Mouse (Mus musculus) fat pad, adult 2 months (tissue): ENCODE measurements around the gene Nwd2.

Experiments
- DNase-seq: peaks from one replicate; pipeline ENCODE4 v3.0.0-alpha.2; 2011; ENCODE audit warnings: low read depth, low spot score; ENCODE audit errors: extremely low read depth

The Nwd2 gene

GRCm38 (mm10) chr5:63755092-63755761 lies 106.3 kb downstream of the Nwd2 start:
- DNase-seq, result no peak

GRCm38 (mm10) chr5:63755938-63756337 lies 107.0 kb downstream of the Nwd2 start:
- no peak for DNase-seq

GRCm38 (mm10) chr5:63765886-63766285 lies 117.0 kb downstream of the Nwd2 start:
- DNase-seq, result no peak

DNA sequence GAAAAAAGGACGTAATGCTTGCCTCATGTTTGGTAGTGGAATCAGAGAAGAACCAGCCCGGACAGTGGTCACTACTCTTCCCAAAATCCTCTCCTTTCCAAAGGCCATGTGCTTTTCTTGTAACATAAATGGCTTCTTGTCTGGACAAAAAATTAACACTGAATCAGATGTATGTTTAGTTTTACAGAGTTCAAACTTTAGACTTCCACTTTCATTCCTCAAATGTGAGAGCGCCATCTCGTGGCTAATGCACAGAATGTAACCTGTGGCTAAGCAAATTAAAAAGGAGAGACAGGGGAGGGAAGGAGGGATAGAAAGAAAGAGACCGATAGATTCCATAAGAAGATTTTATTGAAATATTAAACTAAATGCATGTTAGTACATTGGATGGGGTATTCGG lies 117.8 kb downstream of the Nwd2 start:
- DNase-seq, result no peak

- DNase-seq, result no peak
Observed at GRCm38 (mm10) chr5:63767464-63767863, 118.6 kb downstream of the Nwd2 start.

DNA sequence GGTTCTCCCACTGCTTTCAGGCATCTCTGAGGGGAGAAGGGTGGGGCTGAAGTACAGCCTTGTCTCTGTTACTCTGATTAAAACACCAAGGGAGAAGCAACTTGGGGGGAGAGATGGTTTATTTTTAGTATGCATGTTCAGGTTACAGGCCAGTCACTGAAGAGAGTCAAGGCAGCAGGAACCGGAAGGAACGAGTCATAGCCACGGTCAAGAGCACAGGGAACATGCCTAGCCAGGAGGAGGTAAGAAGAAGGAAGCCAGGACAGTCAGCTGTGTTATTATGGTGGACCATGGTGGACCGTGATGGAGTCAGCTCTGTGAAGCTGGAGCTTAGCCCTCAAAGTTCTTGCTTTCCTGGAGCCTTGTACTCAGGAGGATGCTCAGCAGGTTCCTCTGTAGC lies 119.3 kb downstream of the Nwd2 start:
- DNase-seq, result no peak

GRCm38 (mm10) chr5:63772971-63773370 lies 124.1 kb downstream of the Nwd2 start:
- DNase-seq, result no peak

DNA sequence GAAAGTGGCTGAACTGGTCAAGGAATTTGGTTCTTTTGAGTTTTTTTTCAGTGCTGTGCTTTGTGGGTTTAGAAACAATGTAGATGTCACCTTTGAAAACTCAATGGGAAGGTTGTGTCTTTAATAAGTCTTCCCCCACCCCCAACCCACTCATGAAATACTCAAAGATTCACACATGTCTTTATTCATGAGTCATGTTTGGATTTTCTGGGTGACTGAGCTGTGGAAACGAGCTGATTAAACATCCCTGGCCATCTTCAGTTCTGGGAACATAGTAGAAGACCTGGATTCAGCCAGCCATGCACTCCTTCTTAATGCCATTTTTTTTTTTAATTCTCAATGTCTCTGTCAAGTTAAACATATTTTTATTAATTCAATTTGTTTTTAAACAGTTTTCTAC lies 124.7 kb downstream of the Nwd2 start:
- no peak for DNase-seq

DNA sequence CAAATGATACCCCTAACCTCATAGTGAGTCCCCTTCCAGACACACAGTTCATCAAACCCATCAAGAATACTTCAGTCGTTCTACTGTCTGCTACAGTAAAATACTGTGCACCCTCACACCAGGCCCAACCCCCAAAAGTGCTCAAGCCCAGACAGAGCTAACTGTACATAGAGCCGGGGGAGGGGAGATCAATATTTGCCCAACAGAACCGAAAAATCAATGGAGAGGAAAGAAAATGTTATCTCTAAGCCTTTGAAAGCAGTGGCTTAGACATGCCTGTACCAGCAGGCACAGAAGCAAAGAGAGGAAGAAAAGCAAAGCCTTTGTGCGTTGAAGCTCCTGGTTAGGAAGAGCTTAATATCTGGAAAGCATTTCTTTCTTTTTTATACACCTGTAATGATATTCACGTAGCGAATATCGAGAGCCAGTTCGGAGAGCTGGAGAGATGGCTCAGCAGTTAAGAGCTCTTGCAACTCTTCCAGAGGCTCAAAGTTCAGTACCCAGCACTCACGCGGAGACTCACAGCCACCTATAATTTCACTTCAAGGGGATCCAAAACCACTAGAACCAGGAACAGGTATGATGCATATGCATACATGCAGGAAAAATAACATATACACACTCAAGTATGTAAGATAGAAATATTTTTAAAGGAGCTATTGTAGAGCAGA lies 139.4 kb downstream of the Nwd2 start:
- no peak for DNase-seq

DNA sequence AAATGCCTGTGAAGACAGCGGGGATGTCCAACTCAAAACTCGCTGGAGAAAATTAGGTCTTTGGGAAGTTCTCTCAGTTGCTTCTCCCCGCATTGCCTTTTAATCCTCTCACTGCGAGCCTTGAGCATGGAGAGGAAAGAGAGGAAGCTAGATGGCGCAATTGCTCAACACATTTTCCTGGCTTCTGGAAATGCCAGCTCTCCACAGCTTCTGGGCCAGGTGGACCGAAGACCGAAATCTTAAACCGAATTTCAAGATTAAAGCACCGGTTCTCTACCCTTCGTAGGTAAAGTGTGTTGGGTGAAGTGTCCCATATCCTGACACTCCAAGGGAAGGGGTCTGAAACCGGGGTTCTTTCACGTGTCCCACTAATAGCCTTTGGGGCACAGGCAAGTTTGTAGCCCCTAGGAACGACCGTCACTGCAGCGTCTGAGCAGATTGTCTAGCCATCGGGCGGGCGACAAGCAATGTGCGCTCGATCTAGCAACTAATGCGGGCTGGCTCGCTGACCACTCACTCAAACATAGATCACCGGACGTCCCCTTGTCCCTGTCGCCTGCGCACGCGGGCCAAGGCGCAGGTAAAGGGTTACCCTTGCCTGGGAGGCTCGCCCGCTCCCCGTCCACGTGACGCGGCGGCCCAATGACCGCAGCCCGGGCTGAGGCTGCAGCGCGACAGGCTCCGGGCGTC lies 163.1 kb downstream of the Nwd2 start, which contains the start of gene 0610040J01Rik:
Gene 0610040J01Rik (plus strand): TSS at position 545 of the 690 bp plus-strand sequence.
- DNase-seq, result peak; percentile 21

GRCm38 (mm10) chr5:63812509-63812865 lies 163.6 kb downstream of the Nwd2 start:
- no peak for DNase-seq

DNA sequence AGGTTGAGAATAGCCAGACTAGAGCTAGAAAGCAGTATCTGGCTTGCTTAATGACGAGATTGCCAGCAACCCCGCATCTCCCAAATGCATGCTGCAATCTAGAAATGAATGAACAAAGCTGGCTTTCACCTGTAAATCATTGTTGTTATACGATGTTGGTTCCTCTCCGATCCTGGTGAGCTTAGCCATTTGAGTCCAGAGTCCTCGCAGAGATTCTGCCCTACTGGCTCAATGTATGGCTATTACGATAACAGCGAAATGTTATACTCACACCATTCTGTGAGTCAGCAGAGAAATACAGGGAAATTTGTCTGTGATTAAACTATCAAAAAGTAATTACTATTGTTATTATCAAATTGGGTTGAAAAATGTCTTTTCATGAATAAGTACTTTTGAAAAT lies 167.7 kb downstream of the Nwd2 start:
- DNase-seq, result no peak

GRCm38 (mm10) chr5:63817270-63817669 lies 168.4 kb downstream of the Nwd2 start:
- peak; percentile 52 for DNase-seq

DNA sequence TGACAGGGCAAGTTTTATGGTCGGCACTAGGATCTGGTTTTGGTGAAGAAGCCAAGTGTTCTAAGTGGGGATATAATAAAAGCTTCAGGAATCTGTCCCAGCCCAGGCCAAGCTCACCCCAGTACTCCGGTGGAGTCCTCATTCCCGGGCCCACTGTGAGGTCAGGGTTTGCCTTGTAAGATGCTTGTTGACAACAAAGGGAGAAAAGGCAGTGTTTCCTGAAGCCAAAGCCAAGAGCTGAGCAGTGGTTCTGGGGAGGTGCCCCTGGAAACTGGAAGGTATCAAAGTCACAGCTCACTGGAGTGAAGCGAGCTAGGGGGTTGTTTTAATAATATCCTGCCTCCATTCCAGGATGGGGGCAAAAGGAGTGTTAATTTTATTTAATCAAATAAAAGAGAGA lies 170.1 kb downstream of the Nwd2 start:
- no peak for DNase-seq

GRCm38 (mm10) chr5:63819519-63819918 lies 170.6 kb downstream of the Nwd2 start:
- no peak for DNase-seq

DNA sequence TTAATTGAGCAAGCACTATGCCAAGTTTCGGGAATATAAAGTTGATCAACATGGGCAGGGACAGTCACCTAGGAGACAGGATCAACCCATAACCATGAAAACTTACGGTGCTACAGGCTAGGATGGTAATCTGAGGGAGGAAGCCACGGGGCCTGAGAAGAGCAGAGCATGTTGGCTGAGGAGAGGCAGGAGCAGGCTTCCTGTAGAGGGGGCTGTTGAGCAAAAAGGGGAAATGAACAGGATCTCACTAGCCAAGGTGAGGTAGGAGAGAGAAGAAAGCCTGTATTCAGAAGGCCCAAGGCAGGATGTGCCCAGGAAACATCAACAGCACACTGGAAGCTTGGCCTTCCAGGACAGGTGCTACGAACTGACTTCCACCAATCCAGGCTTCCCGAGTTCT lies 172.3 kb downstream of the Nwd2 start:
- no peak for DNase-seq

- DNase-seq, result no peak
Observed at GRCm38 (mm10) chr5:63821860-63822259, 173.0 kb downstream of the Nwd2 start.

DNA sequence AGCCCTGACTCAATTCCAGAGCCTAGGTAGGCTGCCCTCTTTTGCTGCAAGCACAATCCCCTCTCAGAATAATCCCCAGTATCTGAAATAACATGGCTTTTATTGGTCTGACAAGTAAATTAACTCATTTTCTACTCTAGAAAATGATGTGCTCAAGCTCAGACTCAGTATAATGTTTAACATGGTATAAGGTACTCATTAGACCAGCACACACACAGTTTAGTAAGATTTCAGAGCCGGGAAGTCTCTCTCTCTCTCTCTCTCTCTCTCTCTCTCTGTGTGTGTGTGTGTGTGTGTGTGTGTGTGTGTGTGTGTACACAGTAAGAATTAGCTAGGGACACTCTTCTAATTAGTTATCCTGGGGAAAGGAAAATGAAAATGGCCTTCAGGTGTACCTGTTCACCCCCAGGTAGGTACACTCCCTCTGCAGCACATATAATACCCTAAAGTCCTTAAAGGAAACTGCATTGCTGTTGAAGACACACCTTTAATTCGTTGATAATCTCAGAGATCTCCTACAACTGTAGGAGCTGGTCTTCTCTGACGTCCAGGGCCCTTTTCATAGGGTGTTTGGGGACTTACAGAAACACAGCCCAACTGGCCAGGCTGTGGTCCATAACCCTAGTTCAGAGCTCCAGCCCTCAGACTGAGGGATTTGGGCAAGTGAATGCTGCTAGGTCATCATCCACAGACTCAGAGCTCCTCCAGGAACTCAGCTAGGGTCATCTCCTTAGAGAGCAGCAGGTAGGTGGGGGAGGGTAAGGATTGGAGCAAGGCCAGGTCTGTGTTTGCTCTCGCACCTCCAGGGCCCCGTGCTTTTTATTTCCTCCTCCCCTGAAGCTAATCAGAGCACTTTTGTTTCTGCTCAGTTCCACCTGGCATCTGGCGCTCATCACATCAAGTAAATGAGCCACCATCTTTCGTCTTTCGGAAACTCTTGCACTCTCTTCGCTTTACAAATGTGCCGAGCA lies 174.7 kb downstream of the Nwd2 start:
- no peak for DNase-seq

DNA sequence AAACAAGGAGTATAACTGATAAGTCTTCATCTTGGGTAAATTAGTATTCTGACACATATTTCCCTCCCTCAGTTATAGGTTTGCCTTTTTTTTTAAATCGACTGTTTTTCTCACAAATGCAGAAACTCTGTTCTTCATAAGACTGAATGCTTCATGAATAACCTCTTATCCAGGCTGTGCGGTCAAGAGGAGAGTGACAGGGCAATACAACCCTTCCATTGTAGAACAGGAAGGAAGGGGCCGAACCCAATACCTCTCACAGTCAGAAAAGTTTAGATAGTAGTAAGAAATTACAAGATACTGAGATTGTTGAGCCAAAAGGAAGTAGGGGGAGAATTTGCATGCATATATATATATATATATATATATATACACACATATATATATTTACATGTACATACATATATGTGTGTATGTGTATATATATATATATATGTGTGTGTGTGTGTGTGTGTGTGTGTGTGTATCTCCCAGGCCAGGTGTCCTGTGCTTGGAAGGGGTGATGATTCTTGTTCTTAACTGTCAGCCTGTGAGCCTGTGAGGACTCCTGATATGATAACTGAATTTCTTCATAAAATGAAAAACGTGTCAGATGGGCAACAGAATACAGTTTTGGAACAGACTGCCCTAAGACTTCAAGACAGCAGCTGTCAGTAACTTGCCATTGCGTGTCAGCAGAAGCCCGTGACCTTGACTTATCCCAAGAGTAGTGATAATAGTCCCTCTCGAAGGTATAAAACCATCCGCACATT lies 175.9 kb downstream of the Nwd2 start:
- DNase-seq, result no peak

GRCm38 (mm10) chr5:63825881-63826280 lies 177.0 kb downstream of the Nwd2 start:
- DNase-seq, result no peak
